Mouse (Mus musculus): ENCODE measurements around the gene Slain2. TPM values are rescaled to one million over a fixed set of nuclear protein-coding genes. Genes with fewer than 3 reads are reported as not detected.

Slain2 gene
- total and polyA plus RNA-seq, 3 experiments, result 11.0 to 34.6 (median 27.5) TPM

DNA sequence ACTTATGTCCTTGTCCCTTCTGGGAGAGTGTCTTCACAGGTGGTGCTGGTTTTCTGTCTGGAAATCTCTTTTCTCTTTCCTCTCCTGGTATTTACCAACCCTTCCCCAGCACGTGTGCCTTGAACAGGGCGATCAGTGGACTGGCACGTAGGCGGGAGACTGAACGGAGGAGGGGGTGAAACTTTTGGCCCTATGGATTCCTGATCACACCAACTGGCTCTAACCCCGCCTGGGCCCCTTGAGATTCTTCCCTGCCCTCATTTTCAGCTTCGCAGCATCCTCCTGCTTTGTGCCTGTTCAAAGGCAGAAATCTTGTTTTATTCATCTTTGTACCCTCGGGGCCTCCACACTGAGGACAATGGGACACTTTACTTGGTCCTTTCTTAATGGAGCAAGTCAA is 80.3 kb downstream of the Slain2 start:
- dilution Hi-C loops (cut with MboI; ENCODE audit: extremely low pct_ligation_motif_present, extremely low pct_unique_long_range_greater_than_20kb, low sequenced_read_pairs) (no loop called here), in situ Hi-C loops (cut with MboI; ENCODE audit: low pct_ligation_motif_present, low pct_unique_long_range_greater_than_20kb, low sequenced_read_pairs) (no loop called here)
- H3K4me1 ChIP-seq (ENCODE audit: control insufficient read depth in 1 of 2, insufficient read depth in 2 of 2), result no peaks in the 10 kb centered on the region
- H3K27ac ChIP-seq (ENCODE audit: insufficient read depth, low read depth), result no peak overlapping the region
- no peaks in the 10 kb centered on the region for H3K9me3 ChIP-seq (replicated peaks; ENCODE audit: low read length)
- DNase-seq (ENCODE audit: extremely low read depth), result no peak
- no peaks in the 10 kb centered on the region for H3K27me3 ChIP-seq (replicated peaks)
- no peak overlapping the region for H3K4me2 ChIP-seq (ENCODE audit: insufficient read depth, low read depth, poor library complexity, severe bottlenecking)
- no peak overlapping the region for H3K9ac ChIP-seq (ENCODE audit: insufficient read depth, low read depth)
- H3K4me3 ChIP-seq (replicated peaks in 1 of 3; ENCODE audit: low read depth in 2 of 3, low read length in 2 of 3, poor library complexity in 1 of 3), result no peak overlapping the region
- no peaks in the 10 kb centered on the region for H3K79me2 ChIP-seq (replicated peaks; ENCODE audit: control insufficient read depth, extremely low read depth, insufficient read depth, poor library complexity, severe bottlenecking)
- H3K36me3 ChIP-seq (replicated peaks in 1 of 2; ENCODE audit: control insufficient read depth in 1 of 2, insufficient read depth in 1 of 2, low read length in 1 of 2), result no peaks in the 10 kb centered on the region
- TF ChIP-seq ZC3H11A (IDR thresholded peaks at IDR 0.05; ENCODE audit: low read depth, low read length) (no peak), USF1 (IDR thresholded peaks at IDR 0.05; ENCODE audit: low read depth, low read length) (no peak), TBP (conservative IDR thresholded peaks at IDR 0.05; ENCODE audit: low read depth, low read length) (no peak), MAFK (IDR thresholded peaks at IDR 0.05; ENCODE audit: insufficient replicate concordance, low read length) (no peak), ELF1 (IDR thresholded peaks at IDR 0.05; ENCODE audit: low read depth, low read length) (no peak), HCFC1 (IDR thresholded peaks at IDR 0.05; ENCODE audit: low read depth, low read length) (no peak), MEF2A (IDR thresholded peaks at IDR 0.05; ENCODE audit: borderline replicate concordance, low read depth, low read length) (no peak), CHD1 (IDR thresholded peaks at IDR 0.05; ENCODE audit: low read depth, low read length) (no peak), RCOR1 (conservative IDR thresholded peaks at IDR 0.05; ENCODE audit: low read depth, low read length) (no peak), USF2 (conservative IDR thresholded peaks at IDR 0.05; ENCODE audit: low read depth, low read length) (no peak), KAT2A (IDR thresholded peaks at IDR 0.05; ENCODE audit: insufficient replicate concordance, low read length) (no peak), ZKSCAN1 (IDR thresholded peaks at IDR 0.05; ENCODE audit: borderline replicate concordance, low read depth, low read length) (no peak), NRF1 (IDR thresholded peaks at IDR 0.05; ENCODE audit: low read depth, low read length) (no peak), CTCF (conservative IDR thresholded peaks at IDR 0.05 in 1 of 2, IDR thresholded peaks at IDR 0.05 in 1 of 2; ENCODE audit: low read depth in 2 of 2, low read length in 2 of 2) (no peak), ZMIZ1 (IDR thresholded peaks at IDR 0.05; ENCODE audit: low read depth, low read length) (no peak)

DNA sequence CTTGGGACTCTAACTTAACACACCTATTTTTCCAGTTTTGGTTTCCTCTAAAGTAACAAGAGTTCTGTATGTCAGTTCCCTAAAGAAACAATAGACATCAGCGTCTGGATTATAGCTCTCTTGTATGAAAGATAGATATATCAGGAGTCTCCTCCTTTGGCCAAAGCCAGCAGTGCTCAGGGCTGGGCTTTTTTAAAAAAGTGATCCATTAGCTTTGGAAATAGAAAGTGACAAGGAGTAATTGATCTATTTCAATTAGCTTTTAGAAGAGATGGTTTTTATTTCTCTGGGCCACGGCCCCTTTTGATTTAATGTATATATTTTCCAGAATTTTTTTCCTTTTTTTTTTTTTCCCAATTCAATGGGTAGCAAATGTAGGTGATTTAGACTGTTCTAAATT is 80.8 kb downstream of the Slain2 start:
- dilution Hi-C loops (cut with MboI; ENCODE audit: extremely low pct_ligation_motif_present, extremely low pct_unique_long_range_greater_than_20kb, low sequenced_read_pairs), result no loop called here
- no peaks in the 10 kb centered on the region for H3K79me2 ChIP-seq (replicated peaks; ENCODE audit: control insufficient read depth, extremely low read depth, insufficient read depth, poor library complexity, severe bottlenecking)
- H3K36me3 ChIP-seq (replicated peaks in 1 of 2; ENCODE audit: control insufficient read depth in 1 of 2, insufficient read depth in 1 of 2, low read length in 1 of 2), result no peaks in the 10 kb centered on the region
- TF ChIP-seq JUN (IDR thresholded peaks at IDR 0.05; ENCODE audit: insufficient read depth, low read depth, low read length), result no peak
- no peaks in the 10 kb centered on the region for H3K4me1 ChIP-seq (ENCODE audit: control insufficient read depth in 1 of 2, insufficient read depth in 2 of 2)
- no peaks in the 10 kb centered on the region for H3K9me3 ChIP-seq (replicated peaks; ENCODE audit: low read length)
- no peak overlapping the region for H3K4me3 ChIP-seq (replicated peaks in 1 of 3; ENCODE audit: low read depth in 2 of 3, low read length in 2 of 3, poor library complexity in 1 of 3)
- H3K9ac ChIP-seq (ENCODE audit: insufficient read depth, low read depth), result no peak overlapping the region
- in situ Hi-C loops (cut with MboI; ENCODE audit: low pct_ligation_motif_present, low pct_unique_long_range_greater_than_20kb, low sequenced_read_pairs), result no loop called here
- H3K27ac ChIP-seq (ENCODE audit: insufficient read depth, low read depth), result no peak overlapping the region
- H3K4me2 ChIP-seq (ENCODE audit: insufficient read depth, low read depth, poor library complexity, severe bottlenecking), result no peak overlapping the region
- H3K27me3 ChIP-seq (replicated peaks), result no peaks in the 10 kb centered on the region
- no peak for DNase-seq (ENCODE audit: extremely low read depth)
